Mouse (Mus musculus) natural killer cell, adult 2 months (primary cell): ENCODE measurements around the gene Txndc8.
A peak's percentile ranks its signal among the peaks of the same experiment; 100 is the strongest.

Source experiments
- DNase-seq, 2 experiments: peaks; one replicate each; pipeline ENCODE4 v3.0.0; 2022; ENCODE audit warnings: low spot score in 2 of 2

Txndc8 gene

GRCm38 (mm10) chr4:58009024-58009423 lies at the start of gene Txndc8:
Gene Txndc8 (minus strand): TSS chr4:58009124.
- DNase-seq: no peak

DNA sequence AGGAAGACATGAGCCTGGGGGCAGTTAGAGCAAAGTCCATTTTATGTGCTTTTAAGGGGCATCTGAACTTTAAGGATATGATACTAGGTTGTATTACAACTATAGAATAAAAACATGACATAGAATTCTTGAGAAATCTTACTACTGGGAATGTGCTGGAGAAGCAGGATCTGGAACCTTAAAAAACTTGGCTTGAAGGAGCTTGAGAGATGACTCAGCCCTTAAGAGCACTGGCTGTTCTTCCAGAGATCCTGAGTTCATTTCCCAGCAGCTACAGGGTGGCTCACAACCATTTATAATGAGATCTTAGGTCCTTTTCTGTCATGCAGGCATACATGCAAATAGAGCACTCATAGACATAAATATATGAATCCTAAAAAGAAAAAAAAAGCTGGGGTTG lies 46.7 kb upstream of the Txndc8 start:
- no peak for DNase-seq

- no peak for DNase-seq
Observed at GRCm38 (mm10) chr4:58054441-58054840, 45.5 kb upstream of the Txndc8 start.

- DNase-seq: no peak
Observed at GRCm38 (mm10) chr4:58050746-58051145, 41.8 kb upstream of the Txndc8 start.

- DNase-seq: no peak
Observed at GRCm38 (mm10) chr4:58050276-58050675, 41.4 kb upstream of the Txndc8 start.

GRCm38 (mm10) chr4:58044833-58045232 lies 35.9 kb upstream of the Txndc8 start:
- no peak for DNase-seq

DNA sequence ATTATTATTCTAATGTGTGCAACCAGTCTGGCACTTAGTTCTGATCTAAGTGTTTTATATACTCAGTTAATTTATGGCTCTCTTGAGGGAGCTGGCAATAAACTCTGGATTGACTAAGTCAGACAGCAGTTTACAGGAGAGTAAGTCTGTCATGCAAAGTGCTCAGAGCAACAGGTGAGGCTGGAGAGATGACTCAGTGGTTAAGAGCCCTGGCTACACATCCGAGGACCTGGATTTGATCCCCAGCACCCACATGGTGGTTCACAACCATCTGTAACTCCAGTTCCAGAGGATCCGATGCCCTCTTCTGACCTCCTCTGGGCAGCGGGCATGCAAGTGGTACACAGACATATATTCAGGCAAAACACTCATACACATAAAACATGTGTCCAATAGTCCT lies 35.4 kb upstream of the Txndc8 start:
- DNase-seq: no peak

GRCm38 (mm10) chr4:58040093-58040492 lies 31.2 kb upstream of the Txndc8 start:
- no peak for DNase-seq

GRCm38 (mm10) chr4:58037096-58037705 lies 28.3 kb upstream of the Txndc8 start:
- DNase-seq: no peak

GRCm38 (mm10) chr4:58034663-58035062 lies 25.7 kb upstream of the Txndc8 start:
- no peak for DNase-seq

- DNase-seq: no peak
Observed at GRCm38 (mm10) chr4:58032714-58033113, 23.8 kb upstream of the Txndc8 start.

GRCm38 (mm10) chr4:58003501-58003900 lies 5.4 kb downstream of the Txndc8 start:
- DNase-seq: no peak

GRCm38 (mm10) chr4:57991425-57991824 lies 17.5 kb downstream of the Txndc8 start:
- DNase-seq: no peak

DNA sequence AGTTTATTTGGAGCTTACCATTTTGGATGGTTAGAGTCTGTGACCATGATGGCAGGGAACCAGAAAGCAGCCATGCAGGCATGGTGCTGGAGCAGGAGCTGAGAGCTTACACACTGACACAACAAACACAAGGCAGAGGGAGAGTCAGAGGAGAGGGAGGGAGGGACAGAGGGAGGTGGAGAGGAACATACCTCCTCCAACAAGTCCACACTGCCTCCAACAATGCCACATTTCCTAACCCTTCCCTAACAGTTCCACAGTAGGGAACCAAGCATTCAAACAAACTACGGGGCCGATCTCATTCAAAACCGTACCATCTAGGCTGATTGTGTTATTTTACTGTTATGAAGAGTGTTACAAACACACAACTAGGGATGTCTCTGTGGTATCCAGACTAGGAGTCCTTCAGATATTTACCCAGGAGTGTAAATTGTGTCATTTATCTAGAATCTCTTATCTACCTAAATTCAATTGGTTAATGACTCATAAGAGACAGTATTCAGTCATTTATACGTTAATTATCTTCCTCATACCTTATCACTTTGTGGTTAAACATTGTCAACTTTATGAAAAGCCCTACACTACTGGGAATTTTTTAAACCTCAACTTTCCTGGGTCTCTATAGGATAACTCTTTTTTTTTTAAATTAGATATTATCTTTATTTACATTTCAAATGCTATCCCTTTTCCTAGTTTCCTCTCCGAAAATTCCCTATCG lies 34.4 kb downstream of the Txndc8 start:
- no peak for DNase-seq

DNA sequence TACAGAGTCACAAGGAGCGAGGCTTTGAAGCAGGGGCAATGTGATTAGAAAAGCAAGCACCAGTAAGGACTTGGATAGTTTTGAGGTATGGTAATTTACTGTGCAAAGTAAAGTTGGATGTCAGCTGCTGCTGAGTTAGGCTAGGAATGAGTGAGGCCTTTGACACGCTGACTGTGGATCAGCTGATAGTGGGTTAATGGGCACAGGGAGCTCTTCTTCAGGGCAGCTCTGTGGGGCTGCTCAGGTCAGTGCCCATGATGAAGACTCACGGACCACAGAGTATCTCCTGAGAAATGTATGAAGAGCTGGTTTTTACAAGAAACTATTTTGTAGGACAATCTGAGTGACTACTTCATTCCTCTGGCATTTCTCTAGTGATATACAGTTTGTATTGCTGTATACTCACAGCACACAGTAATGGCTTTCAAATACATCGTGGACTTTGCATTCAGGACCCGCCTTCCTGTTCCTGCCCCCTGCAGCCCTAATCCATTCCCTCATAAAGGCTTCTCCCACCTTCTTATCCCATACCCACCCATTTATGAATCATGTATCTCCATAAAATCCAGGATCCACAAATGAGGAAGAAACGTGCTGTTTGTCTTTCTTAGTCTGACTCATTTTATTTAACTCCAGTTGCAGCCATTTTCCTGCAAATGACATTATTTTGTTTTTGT lies 35.2 kb downstream of the Txndc8 start:
- DNase-seq: no peak

DNA sequence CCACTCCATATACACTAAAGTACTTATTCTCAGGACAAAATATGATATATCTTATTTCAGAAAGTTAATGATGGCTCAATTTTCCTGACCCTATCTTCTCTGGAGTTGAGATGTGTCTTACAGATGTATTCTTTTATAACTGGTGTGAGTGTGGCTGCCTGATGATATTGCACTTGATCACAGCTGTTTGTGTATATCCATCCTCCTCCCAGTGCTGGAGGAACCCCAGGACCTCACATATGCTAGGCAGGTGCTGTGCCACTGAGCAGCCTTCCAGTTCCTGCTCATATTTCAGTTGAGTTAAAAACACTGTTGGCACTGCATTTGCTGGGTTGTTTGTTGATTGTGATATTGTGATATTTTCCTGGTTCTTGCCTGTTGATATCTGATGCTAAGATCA lies 38.6 kb downstream of the Txndc8 start:
- DNase-seq: no peak

DNA sequence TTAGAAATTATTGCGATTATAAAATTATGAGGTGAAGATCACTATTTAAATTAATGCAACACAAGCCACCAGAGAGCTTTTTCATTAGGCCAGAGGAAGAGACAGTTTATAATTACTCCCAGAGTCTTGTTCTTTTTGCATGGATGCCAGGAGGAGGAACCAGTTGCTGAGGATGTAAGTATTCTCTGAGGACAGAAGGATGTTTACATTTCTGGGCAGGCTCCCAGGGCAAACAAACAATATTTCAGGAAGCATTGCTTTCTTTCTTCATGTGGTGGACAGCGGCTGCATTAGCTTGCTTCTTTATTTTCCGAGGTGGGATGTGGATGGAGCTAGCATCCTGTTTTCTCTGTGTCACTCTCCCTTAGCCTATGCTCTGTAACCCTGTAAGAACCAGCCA lies 41.7 kb downstream of the Txndc8 start:
- no peak for DNase-seq

GRCm38 (mm10) chr4:57965516-57965915 lies 43.4 kb downstream of the Txndc8 start:
- no peak for DNase-seq

DNA sequence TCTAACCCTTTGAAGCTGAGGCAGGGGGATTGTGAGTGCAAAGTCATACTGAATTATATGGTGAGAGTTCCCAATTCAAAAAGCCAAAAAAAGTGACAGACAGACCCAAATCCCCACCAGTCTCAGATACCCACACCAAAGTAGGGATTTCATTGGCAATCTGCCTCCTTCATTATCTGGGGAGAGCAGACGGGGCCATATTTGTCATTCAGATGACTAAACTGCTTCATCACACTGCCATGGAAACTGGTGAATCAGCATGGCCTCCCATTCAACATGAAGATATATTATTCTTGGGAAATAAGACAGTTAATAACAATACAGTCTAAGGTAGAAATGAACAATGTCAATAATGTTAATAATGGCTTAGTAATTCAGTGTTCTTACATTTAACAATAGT lies 44.8 kb downstream of the Txndc8 start:
- no peak for DNase-seq

DNA sequence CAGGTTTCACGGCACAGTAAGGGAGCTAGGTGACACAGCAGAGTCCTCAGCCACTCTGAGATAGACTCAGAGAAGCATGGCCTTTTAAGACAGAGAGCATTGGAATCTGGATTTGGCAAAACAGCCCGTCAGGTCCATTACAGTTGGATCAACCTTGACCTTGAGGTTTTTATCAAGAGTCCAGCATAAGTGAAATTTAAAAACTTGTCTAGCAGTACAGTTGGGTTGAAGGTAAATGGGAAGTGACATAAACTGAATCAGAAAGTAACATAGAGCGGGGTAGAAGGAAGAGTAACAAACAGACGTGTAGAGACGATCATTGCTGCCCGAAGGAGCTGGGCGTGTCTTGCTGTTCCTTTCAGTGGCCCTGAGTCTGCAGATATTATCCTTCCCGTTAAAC lies 49.9 kb downstream of the Txndc8 start:
- no peak for DNase-seq

DNA sequence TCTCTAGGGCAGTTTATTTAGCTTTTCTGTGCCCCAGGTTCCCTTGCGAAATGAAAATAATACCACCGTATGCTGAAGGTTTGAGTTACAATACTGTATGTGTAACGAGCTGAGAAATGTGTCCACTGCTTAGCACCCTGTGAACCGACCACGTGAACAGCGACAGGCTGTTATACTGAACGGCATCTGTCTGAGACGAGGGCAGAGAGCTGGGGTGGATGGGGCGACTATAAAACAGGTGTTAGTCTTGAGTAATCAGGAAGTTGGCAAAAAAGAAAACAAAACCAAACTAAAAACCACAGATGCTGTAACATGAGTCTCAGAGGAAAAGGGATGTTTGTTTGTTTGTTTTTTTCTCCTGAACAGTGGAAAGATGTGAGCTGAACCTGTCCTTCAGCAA lies 50.8 kb downstream of the Txndc8 start:
- peak; percentile 18 to 45 for DNase-seq

GRCm38 (mm10) chr4:57957200-57958085 lies 51.5 kb downstream of the Txndc8 start:
- DNase-seq: no peak
